Mouse (Mus musculus) spleen, postnatal 36 days (tissue): ENCODE measurements around the gene Aff2.

Experiments
- DNase-seq, 2 experiments: peaks; one replicate each; pipeline ENCODE4 v3.0.0; 2022; ENCODE audit warnings: low spot score in 2 of 2, mixed read lengths in 1 of 2

Gene Aff2

GRCm38 (mm10) chrX:69360238-69361054, at the start of gene Aff2:
Gene Aff2 (plus strand): TSS chrX:69360294.
- DNase-seq = no peak

GRCm38 (mm10) chrX:69337296-69337695, 22.8 kb upstream of the Aff2 start:
- no peak for DNase-seq

- DNase-seq = no peak
Measured at GRCm38 (mm10) chrX:69355621-69356020, 4.5 kb upstream of the Aff2 start.

- no peak for DNase-seq
Measured at GRCm38 (mm10) chrX:69359360-69359759, 734 bp upstream of the Aff2 start.

GRCm38 (mm10) chrX:69359885-69360237, 233 bp upstream of the Aff2 start:
- DNase-seq = no peak

- no peak for DNase-seq
Measured at GRCm38 (mm10) chrX:69361055-69361558, 1.0 kb downstream of the Aff2 start.

GRCm38 (mm10) chrX:69364198-69364597, 4.1 kb downstream of the Aff2 start:
- DNase-seq = no peak

GRCm38 (mm10) chrX:69373341-69373740, 13.2 kb downstream of the Aff2 start:
- DNase-seq = no peak

- DNase-seq = no peak
Measured at GRCm38 (mm10) chrX:69389738-69390137, 29.6 kb downstream of the Aff2 start.

GRCm38 (mm10) chrX:69415043-69415442, 54.9 kb downstream of the Aff2 start:
- DNase-seq = no peak

GRCm38 (mm10) chrX:69438422-69438821, 78.3 kb downstream of the Aff2 start:
- DNase-seq = no peak

- DNase-seq = no peak
Measured at GRCm38 (mm10) chrX:69441937-69442336, 81.8 kb downstream of the Aff2 start.

GRCm38 (mm10) chrX:69460896-69461295, 100.8 kb downstream of the Aff2 start:
- DNase-seq = no peak

- DNase-seq = no peak
Measured at GRCm38 (mm10) chrX:69502061-69502460, 142.0 kb downstream of the Aff2 start.

- no peak for DNase-seq
Measured at GRCm38 (mm10) chrX:69518040-69518575, 158.0 kb downstream of the Aff2 start.

- DNase-seq = no peak
Measured at GRCm38 (mm10) chrX:69540811-69541210, 180.7 kb downstream of the Aff2 start.

GRCm38 (mm10) chrX:69579903-69580459, 219.9 kb downstream of the Aff2 start:
- no peak for DNase-seq

GRCm38 (mm10) chrX:69608793-69609192, 248.7 kb downstream of the Aff2 start:
- DNase-seq = no peak

GRCm38 (mm10) chrX:69663038-69663437, 302.9 kb downstream of the Aff2 start:
- no peak for DNase-seq

GRCm38 (mm10) chrX:69666145-69666677, 306.1 kb downstream of the Aff2 start:
- DNase-seq = no peak

GRCm38 (mm10) chrX:69675691-69676090, 315.6 kb downstream of the Aff2 start:
- no peak for DNase-seq

GRCm38 (mm10) chrX:69698840-69699239, 338.7 kb downstream of the Aff2 start:
- DNase-seq = no peak

GRCm38 (mm10) chrX:69738972-69739371, 378.9 kb downstream of the Aff2 start:
- DNase-seq = no peak
